In the genomic region with DNA sequence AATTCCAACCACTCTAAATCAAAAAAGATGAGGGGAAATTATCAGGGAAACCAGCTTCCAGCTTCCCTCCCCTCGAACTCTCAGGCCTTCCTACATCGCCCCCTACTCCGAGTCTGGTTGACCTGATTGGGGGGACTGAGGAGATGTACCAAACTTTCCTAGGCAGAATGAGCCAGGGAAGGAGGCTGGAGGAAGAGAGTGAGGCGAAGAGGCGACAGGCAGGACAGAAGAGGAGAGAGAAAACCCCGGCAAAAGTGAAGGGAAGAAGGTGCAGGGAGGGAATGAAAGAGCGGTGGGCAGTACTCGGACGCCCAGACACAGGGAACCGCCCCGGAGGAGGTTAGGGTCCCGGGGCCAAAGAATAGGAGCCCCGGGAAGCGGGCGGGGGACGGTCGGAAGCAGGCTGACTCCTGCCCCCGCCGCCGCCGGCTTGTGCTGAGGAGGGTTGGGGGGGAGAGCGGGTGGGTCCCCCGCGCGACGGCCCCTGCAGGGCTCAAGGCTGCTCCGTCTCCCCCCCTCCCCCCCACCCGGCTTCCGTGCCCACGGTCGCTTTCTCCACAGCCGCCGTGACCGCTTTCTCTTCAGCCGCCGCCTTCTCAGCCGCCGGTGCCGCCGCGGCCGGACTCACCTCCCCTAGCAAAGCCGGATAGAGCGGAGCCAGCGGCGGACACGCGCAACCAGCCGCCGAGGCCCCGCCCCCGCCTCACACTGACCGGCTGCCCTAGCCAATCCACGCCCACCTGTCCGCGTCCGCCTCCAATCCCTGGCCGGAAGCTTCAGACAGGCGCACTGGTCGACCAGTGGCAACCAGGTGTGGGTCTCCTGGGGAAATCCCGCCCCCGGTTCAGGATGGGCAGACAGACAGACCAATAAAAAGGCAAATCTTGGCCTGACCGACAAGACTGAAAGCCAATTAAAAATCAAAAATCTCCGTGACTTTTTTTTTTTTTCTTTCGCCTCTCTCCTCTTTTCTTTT, we compare ENCODE assay signal across 1 mouse cellular context.
TF ChIP-seq lines count a peak whose summit lies in the region.

A gene (minus strand): TSS at position 597 of the 976 bp plus-strand sequence.

TF ChIP-seq in MEL, 35 proteins besides CTCF, POLR2A, EP300 and RAD21 (continued from another document):
- TF ChIP-seq ZNF384 (IDR thresholded peaks at IDR 0.05; ENCODE audit: low read depth, low read length) (peak; percentile 99), ELF1 (IDR thresholded peaks at IDR 0.05; ENCODE audit: low read depth, low read length) (no peak; the same call in 1 of the 2 replicates), USF2 (IDR thresholded peaks at IDR 0.05; ENCODE audit: borderline replicate concordance in 1 of 2, insufficient read depth in 1 of 2, low read depth in 1 of 2, low read length in 2 of 2) (no peak), TCF12 (IDR thresholded peaks at IDR 0.05; ENCODE audit: low read depth, low read length) (peak; percentile 62), BHLHE40 (IDR thresholded peaks at IDR 0.05; ENCODE audit: borderline replicate concordance, low read depth, low read length) (no peak), E2F4 (IDR thresholded peaks at IDR 0.05; ENCODE audit: borderline replicate concordance, low read depth, low read length) (no peak), POLR2AphosphoS5 (IDR thresholded peaks at IDR 0.05; ENCODE audit: borderline replicate concordance, low read depth, low read length) (no peak), KAT2A (conservative IDR thresholded peaks at IDR 0.05; ENCODE audit: low read depth, low read length) (no peak; the same call in 1 of the 2 replicates), JUND (IDR thresholded peaks at IDR 0.05; ENCODE audit: low read depth, low read length) (no peak; the same call in 1 of the 2 replicates), ZC3H11A (IDR thresholded peaks at IDR 0.05; ENCODE audit: low read depth, low read length) (no peak), ZMIZ1 (IDR thresholded peaks at IDR 0.05; ENCODE audit: low read depth, low read length) (peak; percentile 49), GATA1 (IDR thresholded peaks at IDR 0.05; ENCODE audit: low read depth, low read length) (no peak), MAFK (IDR thresholded peaks at IDR 0.05; ENCODE audit: borderline replicate concordance, low read depth, low read length) (no peak), TBP (IDR thresholded peaks at IDR 0.05; ENCODE audit: low read depth, low read length) (no peak; the same call in 1 of the 2 replicates)
